21 mouse cellular contexts compared by ENCODE assay signal in the genomic region with DNA sequence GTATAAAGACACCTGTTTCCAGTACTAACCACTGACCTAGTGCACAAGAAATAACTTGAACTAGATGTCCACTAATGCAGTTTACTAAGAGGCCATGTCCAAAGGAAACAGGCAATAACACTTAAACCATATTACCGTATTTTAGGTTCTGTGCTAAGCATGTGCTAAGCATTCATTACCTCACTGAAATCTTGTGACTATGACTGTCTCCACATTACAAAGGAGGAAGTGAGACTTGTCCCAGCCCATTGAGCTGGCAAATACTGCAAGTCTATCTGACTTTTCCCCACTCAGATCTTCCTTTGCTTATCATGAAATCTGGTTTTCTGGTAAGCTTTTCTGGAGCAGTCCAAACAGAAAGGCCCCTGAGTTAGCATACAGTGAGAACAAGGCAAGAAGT. TPM values are rescaled to one million over a fixed set of nuclear protein-coding genes. Genes with fewer than 3 reads are reported as not detected.
DNase-seq lines count a peak whose midpoint lies in the region; ATAC-seq and TF ChIP-seq lines count a peak whose summit lies in the region.
"Had no signal": no experiment of that assay in that cellular context is flagged by ENCODE, and none has a peak within 500 bp of the region (broad histone marks: within the 10 kb centered on the region; RNA-seq: fewer than 3 reads in every experiment).

No protein-coding gene starts in this region.

- no peaks in the 10 kb centered on the region for H3K27me3 ChIP-seq in CH12.LX (replicated peaks)
- H3K27me3 ChIP-seq: forebrain, embryonic 15.5 days; megakaryocyte, embryonic 14.5 days had no signal

- H3K36me3 ChIP-seq in CH12.LX (replicated peaks in 1 of 2; ENCODE audit: control insufficient read depth in 1 of 2, insufficient read depth in 1 of 2, low read length in 1 of 2): peaks cover 23 to 55% of the 10 kb centered on the region in 2 experiments

- H3K27ac ChIP-seq in CH12.LX (ENCODE audit: insufficient read depth, low read depth): peak overlapping the region; percentile 78
- H3K27ac ChIP-seq: forebrain, embryonic 15.5 days; left cerebral cortex, adult 2 months; limb, embryonic 10.5 days had no signal

- DNase-seq in lung, postnatal 25 days (ENCODE audit: low spot score): peak; percentile 47
- no peak for DNase-seq in lung, postnatal 4 days
- DNase-seq in CH12.LX (ENCODE audit: extremely low read depth): peak; percentile 85
- no peak for DNase-seq in right cerebral cortex, postnatal 25 days
- DNase-seq: adrenal gland, postnatal 36 days; cerebellum, adult 9-10 months; embryo, embryonic 11 days; gastrocnemius, postnatal 14 days; kidney, adult 8-10 months; kidney, postnatal 25 days; layer of hippocampus, adult 9-11 months; liver, postnatal 0 days; right cerebral cortex, adult 18-20 months; spleen, adult 18-20 months had no signal

- H3K9ac ChIP-seq in CH12.LX (ENCODE audit: insufficient read depth, low read depth): no peak overlapping the region
- H3K9ac ChIP-seq: forebrain, embryonic 15.5 days; liver, postnatal 0 days had no signal

- no peak for TF ChIP-seq RAD21 in CH12.LX (IDR thresholded peaks at IDR 0.05; ENCODE audit: low read depth, low read length)

- 0 out of 2 replicates have a peak, but pooled peaks have one; percentile 54 for ATAC-seq in common myeloid progenitor, adult 5-6 weeks (replicated peaks; ENCODE audit: low read depth, poor library complexity, severe bottlenecking)
- ATAC-seq in neutrophil, adult 5-6 weeks (ENCODE audit: extremely low read depth, insufficient number of reproducible peaks, low FRiP score, poor library complexity, severe bottlenecking): peak; percentile 73
- no peak for ATAC-seq in megakaryocyte-erythroid progenitor cell, adult 5-6 weeks (replicated peaks; ENCODE audit: low FRiP score, low TSS enrichment, poor library complexity, severe bottlenecking)
- ATAC-seq: forebrain, embryonic 15.5 days; liver, postnatal 0 days had no signal

- TF ChIP-seq EP300 in CH12.LX (IDR thresholded peaks at IDR 0.05; ENCODE audit: low read length): peak; percentile 92

- no peak overlapping the region for H3K4me3 ChIP-seq in CH12.LX (replicated peaks in 1 of 3; ENCODE audit: low read depth in 2 of 3, low read length in 2 of 3, poor library complexity in 1 of 3)
- H3K4me3 ChIP-seq: forebrain, embryonic 15.5 days; left cerebral cortex, adult 2 months; limb, embryonic 10.5 days; megakaryocyte, embryonic 14.5 days had no signal

- no peaks in the 10 kb centered on the region for H3K79me2 ChIP-seq in CH12.LX (replicated peaks; ENCODE audit: control insufficient read depth, extremely low read depth, insufficient read depth, poor library complexity, severe bottlenecking)

- H3K9me3 ChIP-seq in CH12.LX (replicated peaks; ENCODE audit: low read length): no peaks in the 10 kb centered on the region
- H3K9me3 ChIP-seq: forebrain, embryonic 15.5 days; limb, embryonic 10.5 days; megakaryocyte, embryonic 14.5 days had no signal

- H3K4me2 ChIP-seq in CH12.LX (ENCODE audit: insufficient read depth, low read depth, poor library complexity, severe bottlenecking): no peak overlapping the region
- H3K4me2 ChIP-seq: forebrain, embryonic 15.5 days had no signal

- in situ Hi-C loops in CH12.LX (cut with MboI; ENCODE audit: low pct_ligation_motif_present, low pct_unique_long_range_greater_than_20kb, low sequenced_read_pairs): no loop called here

- peaks cover 17 to 46% of the 10 kb centered on the region in 2 experiments for H3K4me1 ChIP-seq in CH12.LX (ENCODE audit: control insufficient read depth in 1 of 2, insufficient read depth in 2 of 2)
- H3K4me1 ChIP-seq: forebrain, embryonic 15.5 days; limb, embryonic 10.5 days had no signal

- no peak for TF ChIP-seq CTCF in CH12.LX (conservative IDR thresholded peaks at IDR 0.05 in 1 of 2, IDR thresholded peaks at IDR 0.05 in 1 of 2; ENCODE audit: low read depth in 2 of 2, low read length in 2 of 2)

- dilution Hi-C loops in CH12.LX (cut with MboI; ENCODE audit: extremely low pct_ligation_motif_present, extremely low pct_unique_long_range_greater_than_20kb, low sequenced_read_pairs): no loop called here

- no peak for TF ChIP-seq POLR2A in CH12.LX (IDR thresholded peaks at IDR 0.05; ENCODE audit: low read depth, low read length)

TF ChIP-seq in CH12.LX, 34 proteins besides CTCF, POLR2A, EP300 and RAD21:
- TF ChIP-seq BHLHE40 (IDR thresholded peaks at IDR 0.05; ENCODE audit: low read depth, low read length) (peak; percentile 92), UBTF (IDR thresholded peaks at IDR 0.05; ENCODE audit: low read depth, low read length) (no peak), MAZ (IDR thresholded peaks at IDR 0.05; ENCODE audit: low read depth, low read length) (no peak), MAX (IDR thresholded peaks at IDR 0.05; ENCODE audit: low read length) (peak; percentile 88), ELF1 (IDR thresholded peaks at IDR 0.05; ENCODE audit: low read depth, low read length) (peak; percentile 61; the same call in 1 of the 2 replicates), TBP (conservative IDR thresholded peaks at IDR 0.05; ENCODE audit: low read depth, low read length) (no peak), IRF4 (IDR thresholded peaks at IDR 0.05; ENCODE audit: low read depth, low read length) (peak; percentile 93), ETS1 (conservative IDR thresholded peaks at IDR 0.05; ENCODE audit: low read depth, low read length) (peak; percentile 84), JUN (IDR thresholded peaks at IDR 0.05; ENCODE audit: insufficient read depth, low read depth, low read length) (peak; percentile 88), MXI1 (IDR thresholded peaks at IDR 0.05; ENCODE audit: low read depth, low read length) (peak; percentile 54; the same call in 1 of the 2 replicates), CHD1 (IDR thresholded peaks at IDR 0.05; ENCODE audit: low read depth, low read length) (peak; percentile 23; the same call in 1 of the 2 replicates), MAFK (IDR thresholded peaks at IDR 0.05; ENCODE audit: insufficient replicate concordance, low read length) (no peak), TCF12 (IDR thresholded peaks at IDR 0.05; ENCODE audit: low read depth, low read length) (0 out of 2 replicates have a peak, but pooled peaks have one; percentile 6), NRF1 (IDR thresholded peaks at IDR 0.05; ENCODE audit: low read depth, low read length) (no peak), MEF2A (IDR thresholded peaks at IDR 0.05; ENCODE audit: borderline replicate concordance, low read depth, low read length) (no peak), JUND (conservative IDR thresholded peaks at IDR 0.05; ENCODE audit: low read depth, low read length) (peak; percentile 84), MYC (IDR thresholded peaks at IDR 0.05; ENCODE audit: low read depth, low read length) (peak; percentile 96), RCOR1 (conservative IDR thresholded peaks at IDR 0.05; ENCODE audit: low read depth, low read length) (no peak), ZKSCAN1 (IDR thresholded peaks at IDR 0.05; ENCODE audit: borderline replicate concordance, low read depth, low read length) (no peak)

RNA-seq across cellular contexts. Expression of a gene that starts 23.8 kb away (rescaled TPM):
- total RNA-seq in CH12.LX (2012; rRNA removed): 2.9 and 3.9 TPM in 2 replicates
- total RNA-seq in CH12.LX (2014; rRNA removed): 1.9 and 2.4 TPM in 2 replicates
- polyA plus RNA-seq in CH12.LX (2012; ENCODE audit: insufficient read length, low read depth): 6.4 and 6.9 TPM in 2 replicates
- total RNA-seq in common myeloid progenitor, adult 5-6 weeks (2017): 1.9 and 2.8 TPM in 2 replicates
- total RNA-seq in neutrophil, adult 5-6 weeks (2017): 33.0 and 36.5 TPM in 2 replicates
- 1.9 and 2.8 TPM in 2 replicates for total RNA-seq in megakaryocyte-erythroid progenitor cell, adult 5-6 weeks (2014; fragmentation: Nextera tagmentation)
- 3.7 and 4.7 TPM in 2 replicates for total RNA-seq in megakaryocyte-erythroid progenitor cell, adult 5-6 weeks (2017)

RNA-seq across cellular contexts. Expression of a gene that starts 47.4 kb away (rescaled TPM):
- total RNA-seq in CH12.LX (2012; rRNA removed) (26.5 and 29.0 TPM in 2 replicates), CH12.LX (2014; rRNA removed) (32.1 and 39.1 TPM in 2 replicates)
- 52.6 and 57.3 TPM in 2 replicates for polyA plus RNA-seq in CH12.LX (2012; ENCODE audit: insufficient read length, low read depth)
- 36.7 and 37.8 TPM in 2 replicates for total RNA-seq in common myeloid progenitor, adult 5-6 weeks (2017)
- total RNA-seq in neutrophil, adult 5-6 weeks (2017): 19.2 and 20.4 TPM in 2 replicates
- 50.9 and 66.4 TPM in 2 replicates for total RNA-seq in megakaryocyte-erythroid progenitor cell, adult 5-6 weeks (2014; fragmentation: Nextera tagmentation)
- total RNA-seq in megakaryocyte-erythroid progenitor cell, adult 5-6 weeks (2017): 36.8 and 63.2 TPM in 2 replicates

Comparison
In these comparisons a context has a peak if more than half of its experiments do, and no peak if none do; other contexts are left out.
1. DNase-seq: peak in lung, postnatal 25 days (single experiment) and CH12.LX (single experiment); none in lung, postnatal 4 days (0 of 2) and right cerebral cortex, postnatal 25 days (single experiment).